Mouse (Mus musculus) CH12F3 (cell line): ENCODE results near the gene Ltc4s.

ENCODE experiments used
- in situ Hi-C: fragments of 300-500 bp; cut with MboI; formaldehyde crosslinking; loops from 2 replicates; pipeline ENCODE4 v1.14.3; 2020; ENCODE audit warnings: low sequenced_read_pairs

Gene Ltc4s

GRCm38 (mm10) chr11:50238324-50238723 is at the start of gene Ltc4s:
Ltc4s (minus strand) TSS chr11:50238616.
- in situ Hi-C loops: no loop called here

DNA sequence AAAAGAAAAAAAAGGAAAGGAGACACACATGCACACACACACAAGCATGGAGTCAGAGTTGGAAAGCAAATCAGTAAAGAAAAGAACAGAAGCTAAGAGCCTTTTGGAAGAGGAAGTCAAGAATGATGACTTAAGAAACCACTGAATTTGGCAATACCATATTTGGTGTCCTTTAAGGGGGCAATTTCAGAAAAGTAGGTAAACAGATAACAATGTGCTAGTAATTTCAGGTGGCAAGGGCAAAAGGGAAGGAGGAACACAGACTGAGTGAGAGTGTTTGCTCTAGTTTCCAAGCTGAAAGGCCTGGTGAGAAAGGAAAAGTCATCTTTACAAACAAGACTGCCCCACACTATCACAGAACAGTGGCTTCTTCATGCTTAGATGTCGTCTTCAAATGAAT is 48.0 kb upstream of the Ltc4s start:
- in situ Hi-C loops: no loop called here

DNA sequence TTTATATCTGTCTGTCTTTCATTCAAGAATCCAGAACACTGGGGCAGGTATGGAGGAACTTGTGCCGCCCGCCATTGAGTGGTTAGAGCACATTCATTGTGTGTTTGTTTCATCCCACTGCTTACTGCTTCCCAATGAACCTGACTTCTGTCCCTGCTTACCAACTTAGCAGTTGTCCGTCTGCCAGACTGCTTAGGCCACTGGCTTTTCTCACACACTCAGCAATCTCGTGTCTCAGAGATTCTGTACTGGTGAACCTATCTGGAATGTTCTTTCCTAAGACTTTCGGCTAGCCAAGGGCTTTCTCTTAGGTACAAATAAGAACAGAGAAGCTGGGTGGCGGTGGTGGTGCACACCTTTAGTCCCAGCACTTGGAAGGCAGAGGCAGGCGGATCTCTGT is 47.3 kb upstream of the Ltc4s start:
- in situ Hi-C loops: no loop called here

GRCm38 (mm10) chr11:50285263-50285662 is 46.8 kb upstream of the Ltc4s start:
- in situ Hi-C loops: no loop called here

- in situ Hi-C loops: no loop called here
Measured at GRCm38 (mm10) chr11:50280053-50280452, 41.6 kb upstream of the Ltc4s start.

DNA sequence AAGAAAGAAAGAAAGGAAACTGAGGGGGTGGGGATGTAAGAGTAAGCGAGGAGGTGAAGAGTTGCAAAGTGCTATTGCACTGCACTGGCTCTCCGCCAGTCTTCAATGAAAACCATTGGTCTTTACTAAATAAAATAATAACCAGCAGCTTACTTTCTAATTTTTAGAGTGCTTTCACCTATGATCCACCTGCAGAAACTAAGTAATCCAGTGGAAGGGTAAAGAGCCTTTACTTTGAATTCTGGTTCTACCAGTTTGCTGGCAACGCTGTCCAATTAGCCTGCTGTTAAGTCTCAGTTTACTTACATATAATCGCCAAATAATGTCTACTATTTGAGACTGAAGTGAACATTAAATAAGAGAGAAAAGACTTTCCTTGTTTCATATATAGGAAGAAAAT is 40.6 kb upstream of the Ltc4s start:
- in situ Hi-C loops: no loop called here

GRCm38 (mm10) chr11:50277706-50278105 is 39.3 kb upstream of the Ltc4s start:
- in situ Hi-C loops: no loop called here

GRCm38 (mm10) chr11:50277025-50277424 is 38.6 kb upstream of the Ltc4s start:
- in situ Hi-C loops: no loop called here

DNA sequence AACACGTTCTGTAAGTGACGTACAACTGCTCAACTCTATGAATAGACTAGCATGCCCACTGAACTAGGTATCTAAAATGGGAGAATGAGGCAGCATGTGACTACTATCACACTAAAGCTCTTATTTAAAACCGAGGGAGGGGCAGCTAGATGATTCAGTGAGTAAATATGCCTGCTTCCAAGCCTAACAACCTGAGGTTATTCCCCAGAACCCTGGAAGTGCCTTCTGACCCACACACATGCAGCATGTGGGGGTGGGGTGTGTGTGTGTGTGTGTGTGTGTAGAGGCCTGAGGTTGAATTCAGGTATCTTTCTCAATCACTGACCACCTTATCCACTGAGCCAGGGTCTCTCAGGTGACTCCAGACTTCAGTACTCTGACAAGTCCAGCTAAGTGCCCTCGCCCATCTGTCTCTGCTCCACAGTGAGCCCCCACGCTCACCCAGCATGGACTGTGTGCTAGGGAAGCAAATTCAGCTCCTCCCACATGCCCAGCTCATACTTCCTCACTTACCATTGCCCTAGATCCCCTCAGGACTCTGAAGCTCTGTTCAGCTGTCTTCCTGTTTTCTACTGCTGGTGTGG is 37.2 kb upstream of the Ltc4s start:
- in situ Hi-C loops: no loop called here

DNA sequence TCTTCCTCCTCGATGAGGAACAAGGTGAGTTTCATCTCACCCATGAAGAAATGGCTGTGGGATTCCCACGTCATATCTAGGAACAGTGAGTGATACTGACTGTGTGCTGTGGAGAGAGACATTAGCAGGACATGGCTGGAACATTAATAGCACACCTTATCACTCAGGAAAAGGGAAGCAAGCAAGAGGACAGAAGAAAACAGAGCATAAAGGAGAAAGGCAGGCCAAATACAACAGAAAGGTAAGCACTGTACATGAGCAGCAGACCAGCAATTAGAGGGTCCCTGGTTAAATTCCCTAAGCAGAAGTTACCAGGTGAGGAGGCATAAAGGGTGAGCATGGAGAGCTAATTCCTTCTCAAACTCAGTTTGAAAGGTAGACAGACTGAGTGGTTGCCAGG is 36.7 kb upstream of the Ltc4s start:
- in situ Hi-C loops: no loop called here

DNA sequence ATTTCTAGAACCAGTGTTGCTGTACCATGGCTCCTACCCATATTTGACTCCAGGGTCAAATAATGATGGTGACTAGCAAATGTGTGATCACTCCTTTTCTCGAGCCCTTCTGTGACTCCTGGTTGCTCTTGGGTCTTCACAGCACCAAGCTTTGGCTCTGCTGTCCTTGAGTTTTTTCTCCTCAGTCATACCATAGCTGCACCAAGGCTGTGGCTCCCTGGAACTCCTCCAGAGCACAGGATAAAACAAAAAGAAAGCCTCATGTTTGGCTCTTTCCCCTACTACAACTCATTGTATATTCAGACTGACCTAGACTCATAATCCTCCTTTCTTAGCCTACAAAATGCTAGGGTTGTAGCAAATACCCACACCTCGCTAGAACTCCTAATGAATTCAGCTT is 34.4 kb upstream of the Ltc4s start:
- in situ Hi-C loops: loop anchor here (25.0 kb wide), 1 partner anchor 286 kb away; no protein-coding TSS in a partner anchor

GRCm38 (mm10) chr11:50269885-50270284 is 31.5 kb upstream of the Ltc4s start:
- in situ Hi-C loops: loop anchor here (25.0 kb wide), 1 partner anchor 283 kb away; no protein-coding TSS in a partner anchor

DNA sequence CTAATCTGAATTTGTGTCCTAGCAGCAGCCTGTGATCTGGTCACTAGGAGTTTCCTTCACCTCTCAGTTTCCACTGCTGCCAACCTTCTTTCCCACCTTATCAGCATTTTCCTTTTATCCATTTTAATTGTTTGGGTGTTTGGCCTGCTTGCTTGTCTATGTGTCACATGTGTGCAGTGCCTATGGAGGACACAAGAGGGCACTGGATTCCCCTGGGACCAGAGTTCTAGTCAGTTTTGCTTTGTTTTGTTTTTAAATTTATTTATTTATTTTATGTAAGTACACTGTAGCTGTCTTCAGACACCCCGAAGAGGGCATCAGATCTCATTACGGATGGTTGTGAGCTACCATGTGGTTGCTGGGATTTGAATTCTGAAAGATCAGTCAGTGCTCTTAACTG is 30.7 kb upstream of the Ltc4s start:
- in situ Hi-C loops: loop anchor here (25.0 kb wide), 1 partner anchor 282 kb away; no protein-coding TSS in a partner anchor

DNA sequence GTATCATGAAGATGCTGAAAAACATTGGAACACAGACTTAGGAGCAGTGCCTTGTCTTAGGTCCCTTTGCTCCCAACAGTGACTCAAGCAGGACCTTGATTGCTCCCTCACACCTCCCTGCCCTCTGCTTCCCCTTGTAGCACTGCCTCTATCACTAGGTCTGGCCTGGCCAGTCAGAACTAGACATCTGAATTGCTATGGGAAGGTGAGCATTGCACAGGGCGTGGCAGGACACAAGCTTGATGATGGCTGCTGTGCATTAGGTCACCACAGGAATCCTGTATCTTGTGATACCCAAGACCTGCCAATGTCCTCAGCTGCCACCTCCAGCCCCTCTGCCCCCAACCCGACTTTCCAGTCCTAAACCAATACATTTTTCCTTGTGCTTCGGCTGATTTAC is 28.6 kb upstream of the Ltc4s start:
- in situ Hi-C loops: loop anchor here (25.0 kb wide), 1 partner anchor 280 kb away; no protein-coding TSS in a partner anchor

GRCm38 (mm10) chr11:50265931-50266330 is 27.5 kb upstream of the Ltc4s start:
- in situ Hi-C loops: loop anchor here (25.0 kb wide), 1 partner anchor 279 kb away; no protein-coding TSS in a partner anchor

DNA sequence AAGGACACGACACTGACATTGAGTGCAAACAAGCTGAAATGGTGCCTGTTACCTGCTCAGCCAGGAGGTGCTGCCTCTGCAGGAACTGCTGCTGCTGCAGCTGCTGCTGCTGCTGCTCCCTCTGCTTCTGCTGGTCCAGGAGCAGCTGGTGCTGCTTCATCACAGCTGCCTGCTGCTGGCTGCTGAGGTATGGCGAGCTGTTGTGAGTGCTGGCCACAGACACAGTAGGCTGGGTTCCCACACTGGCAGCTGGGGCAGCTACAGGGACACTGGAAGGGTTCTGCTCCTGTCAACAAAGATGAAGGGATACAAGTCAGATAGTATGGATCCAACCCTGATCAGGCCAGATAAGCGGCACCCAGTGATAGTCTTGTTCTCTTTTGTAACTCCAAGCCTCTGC is 24.8 kb upstream of the Ltc4s start:
- in situ Hi-C loops: loop anchor here (25.0 kb wide), 1 partner anchor 276 kb away; no protein-coding TSS in a partner anchor

GRCm38 (mm10) chr11:50262020-50262419 is 23.6 kb upstream of the Ltc4s start:
- in situ Hi-C loops: loop anchor here (25.0 kb wide), 1 partner anchor 275 kb away; no protein-coding TSS in a partner anchor

- in situ Hi-C loops: loop anchor here (25.0 kb wide), 1 partner anchor 271 kb away; no protein-coding TSS in a partner anchor
Measured at GRCm38 (mm10) chr11:50258310-50258709, 19.9 kb upstream of the Ltc4s start.

DNA sequence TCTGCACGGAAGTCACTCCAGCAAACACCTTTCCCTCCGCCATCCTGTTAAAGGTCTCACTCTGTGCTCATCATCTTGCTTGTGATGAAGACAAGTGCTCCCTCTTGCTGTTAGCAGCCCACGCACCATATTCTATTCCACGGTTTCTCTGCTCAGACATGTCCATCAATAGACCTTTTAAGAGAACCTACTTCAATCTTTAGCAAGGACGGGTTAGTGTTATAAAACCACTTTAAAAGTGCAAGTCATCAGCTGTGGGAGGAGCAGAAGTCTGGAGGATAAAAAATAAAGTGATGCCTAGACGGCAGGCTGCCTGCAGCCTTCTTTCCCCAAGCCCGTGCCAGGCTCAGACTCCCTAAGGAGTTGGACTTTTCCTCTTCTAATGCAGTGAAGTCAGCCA is 18.2 kb upstream of the Ltc4s start:
- in situ Hi-C loops: loop anchor here (25.0 kb wide), 1 partner anchor 269 kb away; no protein-coding TSS in a partner anchor

DNA sequence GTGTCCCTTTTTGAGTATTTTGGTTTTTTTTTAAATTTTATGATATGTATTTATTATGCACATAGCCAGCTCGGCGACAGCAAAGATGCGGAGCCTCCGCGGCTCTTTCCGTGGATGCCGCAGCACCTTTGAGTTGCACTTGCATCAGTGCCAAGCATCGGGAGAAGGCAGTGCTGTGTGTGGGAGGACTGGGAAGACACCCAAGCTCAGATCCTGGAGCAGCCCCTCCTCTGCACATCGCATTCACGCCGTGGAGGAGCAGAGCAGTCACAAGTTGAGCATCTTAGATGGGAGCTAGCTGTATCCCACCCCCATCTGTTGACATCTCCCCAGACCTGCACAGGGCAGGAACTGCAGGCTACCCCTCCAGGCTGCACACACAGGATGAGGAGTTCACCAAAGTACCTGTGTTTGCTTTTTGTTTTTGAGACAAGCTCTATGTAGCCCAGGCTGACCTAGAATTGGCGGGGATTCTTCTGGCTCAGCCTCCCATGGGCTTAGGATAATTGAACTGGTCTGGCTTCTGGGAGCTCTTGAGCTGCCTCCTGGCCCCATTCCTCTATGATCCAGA is 15.7 kb upstream of the Ltc4s start:
- in situ Hi-C loops: loop anchor here (25.0 kb wide), 1 partner anchor 267 kb away; no protein-coding TSS in a partner anchor

DNA sequence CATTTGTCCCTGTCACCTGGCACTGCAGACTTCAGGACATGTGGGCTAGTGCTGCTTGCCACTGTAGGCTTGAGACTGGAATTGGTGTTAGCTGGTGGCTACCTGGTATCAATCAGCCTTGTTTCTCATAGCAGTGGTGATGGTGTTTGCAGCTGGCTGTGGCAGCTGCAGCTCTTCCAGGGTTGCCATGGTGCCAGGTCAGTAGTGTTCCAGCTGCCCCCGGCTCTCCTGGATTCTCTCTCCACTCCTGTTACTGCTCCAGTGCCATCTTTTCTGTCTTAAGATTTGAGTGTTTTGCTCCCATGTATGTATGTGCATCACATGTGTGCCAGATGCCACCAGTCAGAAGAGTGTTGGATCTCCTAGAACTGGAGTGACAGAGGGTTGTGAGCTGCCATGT is 15.0 kb upstream of the Ltc4s start:
- in situ Hi-C loops: loop anchor here (25.0 kb wide), 1 partner anchor 266 kb away; no protein-coding TSS in a partner anchor

DNA sequence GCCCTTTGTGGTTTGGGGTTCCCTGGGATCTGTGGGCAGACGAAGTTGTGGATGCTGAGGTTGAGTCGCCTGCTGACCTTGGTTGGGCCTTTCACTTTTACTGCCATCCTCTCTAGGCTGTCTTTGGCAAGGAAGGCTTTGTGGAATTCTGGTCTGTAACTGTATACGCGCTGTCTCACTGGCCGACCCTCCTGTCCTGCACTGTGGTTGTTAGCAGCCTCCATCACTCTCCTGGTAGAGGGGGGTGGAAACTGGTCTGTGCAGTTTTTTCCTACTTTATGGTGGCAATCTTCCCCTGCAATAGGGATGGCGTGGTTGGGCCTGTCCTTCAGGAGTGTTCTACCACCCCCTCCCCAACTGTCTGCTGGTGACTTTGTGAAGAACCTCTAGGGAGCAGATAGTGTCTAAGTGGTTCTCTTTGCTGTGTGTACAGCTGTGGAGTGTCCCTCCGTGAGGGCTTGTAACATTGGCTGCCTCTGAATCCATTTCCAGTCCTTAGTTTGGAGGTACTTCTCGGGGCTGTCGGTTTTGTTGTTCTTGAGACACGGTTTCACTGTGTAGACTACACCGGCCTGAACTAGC is 14.4 kb upstream of the Ltc4s start:
- in situ Hi-C loops: loop anchor here (25.0 kb wide), 1 partner anchor 265 kb away; no protein-coding TSS in a partner anchor
